ENCODE assay signal across 17 mouse cellular contexts in genomic region chr9:102345474-102345873, GRCm38 (mm10). TPM values are rescaled to one million over a fixed set of nuclear protein-coding genes. Genes with fewer than 3 reads are reported as not detected.
"Had no signal": no experiment of that assay in that cellular context is flagged by ENCODE, and none has a peak within 500 bp of the region (broad histone marks: within the 10 kb centered on the region; RNA-seq: fewer than 3 reads in every experiment).

No protein-coding gene starts in this region.

- ATAC-seq: lung, postnatal 0 days; midbrain, embryonic 16.5 days had no signal

- H3K36me3 ChIP-seq: limb, embryonic 12.5 days; midbrain, embryonic 10.5 days; neural tube, embryonic 13.5 days had no signal

- H3K9ac ChIP-seq: limb, embryonic 12.5 days; liver, embryonic 14.5 days; neural tube, embryonic 13.5 days had no signal

- H3K4me3 ChIP-seq: limb, embryonic 12.5 days; midbrain, embryonic 10.5 days; neural tube, embryonic 13.5 days had no signal

- H3K4me2 ChIP-seq: limb, embryonic 12.5 days; neural tube, embryonic 13.5 days had no signal

- H3K27ac ChIP-seq: kidney, postnatal 0 days; limb, embryonic 12.5 days; liver, embryonic 14.5 days; midbrain, embryonic 10.5 days; neural tube, embryonic 13.5 days had no signal

- DNase-seq: kidney, adult 9 months; kidney, postnatal 36 days; layer of hippocampus, adult 9-11 months; layer of hippocampus, postnatal 36 days; liver; lung, adult 2 months; retina, postnatal 1 day; right cerebral cortex, postnatal 25 days; thymus, postnatal 36 days had no signal

- H3K9me3 ChIP-seq: limb, embryonic 12.5 days; midbrain, embryonic 10.5 days; neural tube, embryonic 13.5 days had no signal

- H3K4me1 ChIP-seq: limb, embryonic 12.5 days had no signal

RNA-seq across cellular contexts. Expression of gene Ephb1, which starts 9.0 kb away (rescaled TPM):
- total RNA-seq: megakaryocyte, adult 5-6 weeks had no signal
